Mouse (Mus musculus) Patski (cell line): Measurements from ENCODE around the gene Vasn. TPM values are rescaled to one million over a fixed set of nuclear protein-coding genes. Genes with fewer than 3 reads are reported as not detected.

Source experiments
- ATAC-seq: fragments of 100-300 bp; one replicate; pipeline ENCODE4 v1.8.0; 2021
- CTCF ChIA-PET: fragments of 350-600 bp; sonication (Branson Sonifier 250); formaldehyde crosslinking; loops from one replicate; lab custom pipeline; 2022; ENCODE audit warnings: inconsistent platforms; lab: Charles Lee
- POLR2A ChIA-PET: fragments of 350-600 bp; sonication (Branson Sonifier 250); formaldehyde crosslinking; loops from one replicate; lab custom pipeline; 2022; ENCODE audit warnings: antibody characterized with exemption, inconsistent platforms; lab: Charles Lee
- DNase-seq: peaks from one replicate; pipeline ENCODE4 v3.0.0-alpha.2; 2011; ENCODE audit warnings: low read depth, low spot score
- H3K27me3 ChIP-seq: fragments of 371-371 bp; one replicate; pipeline ENCODE4 v1.5.1; 2021
- CTCF ChIP-seq: fragments of 100-300 bp; IDR thresholded peaks from one replicate; pipeline ENCODE4 v1.5.1; 2021
- in situ Hi-C: fragments of 300-500 bp; cut with MboI; formaldehyde crosslinking; loops from 3 replicates; pipeline ENCODE4 v1.11.1; 2018; ENCODE audit warnings: low pct_unique_long_range_greater_than_20kb, mixed read lengths
- polyA plus RNA-seq: library from polyadenylated mRNA; unstranded; gene quantifications from one replicate; pipeline ENCODE4 v1.2.3, GENCODE M21; 2021

Gene Vasn
- polyA plus RNA-seq, 1 experiment from 2014 or later, result 74.5 TPM

GRCm38 (mm10) chr16:4605514-4606131 lies 34.1 kb upstream of the Vasn start:
- ATAC-seq, result no peak
- DNase-seq, result no peak
- H3K27me3 ChIP-seq, result no peaks in the 10 kb centered on the region
- in situ Hi-C loops, result no loop called here
- TF ChIP-seq CTCF, result no peak
- POLR2A ChIA-PET, result interaction anchor here (0.6 to 4.8 kb wide), 3 partner anchors 11 to 43 kb away, joined by 4 to 34 read pairs (median 5); partner anchors contain the start of gene Glis2
- CTCF ChIA-PET, result interaction anchor here (4.2 to 5.7 kb wide), 4 partner anchors 11 to 49 kb away, joined by 30 to 94 read pairs (median 66); partner anchors contain the start of gene Glis2

DNA sequence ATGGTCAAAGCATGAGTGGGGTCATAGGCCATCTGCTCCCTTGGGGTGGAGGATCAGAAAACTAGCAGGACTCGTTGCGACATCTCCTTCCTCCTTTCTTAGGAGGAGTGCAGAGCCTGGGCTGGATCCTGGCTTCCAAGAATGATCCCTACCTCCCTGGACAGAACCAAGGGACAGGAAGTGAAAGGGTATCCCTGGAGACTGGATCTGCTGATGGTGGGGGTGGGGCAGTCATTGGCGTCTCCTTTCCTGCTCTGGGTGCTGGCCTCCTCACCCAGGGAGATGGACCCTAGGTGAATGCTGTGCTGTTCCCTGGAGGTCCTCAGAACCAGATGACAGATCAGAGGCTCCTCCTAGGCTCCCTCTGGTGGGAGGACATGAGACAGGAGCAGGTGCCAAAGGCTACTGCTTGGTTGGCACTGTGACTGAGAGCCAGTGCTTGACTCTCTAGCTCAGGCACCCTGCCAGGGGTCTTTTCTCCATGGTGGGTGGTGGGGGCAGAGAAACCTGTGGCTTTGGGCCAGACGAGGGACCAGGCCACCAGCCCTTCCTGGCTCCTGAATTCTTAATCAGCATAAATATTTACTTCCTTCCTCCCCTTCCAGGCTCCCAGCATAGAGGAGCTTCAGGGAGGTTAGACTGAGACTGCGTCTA lies 33.2 kb upstream of the Vasn start:
- no peaks in the 10 kb centered on the region for H3K27me3 ChIP-seq
- ChIA-PET POLR2A (interaction anchor here (0.6 to 4.8 kb wide), 3 partner anchors 12 to 184 kb away, joined by 4 to 34 read pairs (median 5); partner anchors contain the start of genes Glis2 and Tfap4), CTCF (interaction anchor here (1.1 to 5.7 kb wide), 12 partner anchors 10 to 96 kb away, joined by 3 to 94 read pairs (median 11); partner anchors contain the start of genes Glis2, Pam16 and Tfap4)
- in situ Hi-C loops, result no loop called here
- ATAC-seq (no peak), DNase-seq (no peak)
- no peak for TF ChIP-seq CTCF

DNA sequence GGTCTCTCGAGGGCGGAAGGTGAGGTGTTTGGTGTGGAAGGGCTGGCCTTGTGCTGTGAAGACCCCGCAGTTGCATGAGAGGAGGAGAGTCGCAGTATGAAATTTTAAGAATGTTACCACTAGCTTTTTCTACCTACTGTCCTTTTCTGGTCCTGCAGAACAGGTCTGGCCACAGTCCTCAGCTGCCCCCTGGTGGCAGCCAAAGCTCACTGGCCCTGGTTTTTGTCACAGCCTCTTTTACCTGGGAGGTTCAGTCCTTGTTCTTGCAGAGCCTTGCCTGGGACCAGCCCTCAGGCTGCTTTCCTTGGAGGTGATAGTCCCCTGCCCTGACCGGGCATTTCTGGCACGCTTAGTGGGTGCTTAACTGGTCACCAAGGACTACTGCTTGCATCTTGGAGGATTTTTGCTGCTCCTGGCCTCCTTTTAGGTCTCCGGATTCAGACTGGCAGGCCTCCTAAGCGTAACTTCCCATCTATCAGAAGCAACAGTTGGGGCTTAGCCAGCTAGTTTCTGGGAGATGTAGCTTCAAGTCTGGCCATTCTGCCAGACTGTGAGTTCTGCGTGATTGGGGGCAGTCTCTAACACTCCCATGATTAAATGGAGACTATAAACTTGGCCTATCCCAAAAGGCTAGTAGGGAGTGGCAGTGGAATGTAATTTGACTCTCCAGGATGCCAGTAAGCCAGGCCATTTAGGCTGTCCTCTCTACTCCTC lies 31.8 kb upstream of the Vasn start:
- no peak for TF ChIP-seq CTCF
- ATAC-seq, result no peak
- ChIA-PET POLR2A (interaction anchor here (0.6 to 4.8 kb wide), 5 partner anchors 14 to 49 kb away, joined by 3 to 34 read pairs (median 3); partner anchors contain the start of genes Glis2 and Tfap4), CTCF (interaction anchor here (0.6 to 5.7 kb wide), 22 partner anchors 9 to 274 kb away, joined by 3 to 94 read pairs (median 6); partner anchors contain the start of genes Glis2, Pam16 and Tfap4)
- no peaks in the 10 kb centered on the region for H3K27me3 ChIP-seq
- DNase-seq, result no peak
- in situ Hi-C loops, result no loop called here

DNA sequence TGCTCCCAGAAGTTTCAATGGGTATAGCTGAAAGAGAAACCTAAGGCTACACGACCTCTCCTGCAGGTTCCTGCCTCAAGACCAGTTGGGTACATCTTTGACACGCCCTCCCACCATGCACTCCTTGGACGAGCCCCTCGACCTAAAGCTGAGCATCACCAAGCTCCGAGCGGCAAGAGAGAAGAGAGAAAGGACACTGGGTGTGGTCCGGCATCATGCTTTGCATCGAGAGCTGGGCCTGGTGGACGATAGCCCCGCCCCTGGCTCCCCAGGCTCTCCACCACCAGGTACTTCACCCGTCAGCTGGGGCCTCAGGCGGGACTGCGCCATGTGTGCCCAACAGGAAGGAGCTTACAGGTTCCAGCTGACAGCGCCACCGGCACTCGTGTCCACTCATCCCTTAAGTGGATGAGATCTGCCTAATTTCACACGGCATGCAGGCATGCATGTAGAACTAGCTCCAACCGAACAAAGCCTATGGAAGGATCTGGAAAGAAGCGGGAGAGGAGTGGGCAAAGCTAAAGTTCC lies 31.1 kb upstream of the Vasn start:
- in situ Hi-C loops, result no loop called here
- CTCF ChIA-PET, result interaction anchor here (0.7 to 5.7 kb wide), 15 partner anchors 10 to 120 kb away, joined by 3 to 94 read pairs (median 8); partner anchors contain the start of genes Glis2, Pam16 and Tfap4
- no peak for TF ChIP-seq CTCF
- no peak for ATAC-seq
- no peak for DNase-seq
- H3K27me3 ChIP-seq, result no peaks in the 10 kb centered on the region
- POLR2A ChIA-PET, result interaction anchor here (0.7 to 4.8 kb wide), 4 partner anchors 14 to 50 kb away, joined by 3 to 34 read pairs (median 4); partner anchors contain the start of genes Glis2 and Pam16

GRCm38 (mm10) chr16:4611193-4611592 lies 28.5 kb upstream of the Vasn start:
- in situ Hi-C loops, result loop anchor here (5.0 kb wide), 2 partner anchors 44 to 129 kb away; no protein-coding TSS in a partner anchor
- no peak for ATAC-seq
- H3K27me3 ChIP-seq, result no peaks in the 10 kb centered on the region
- no peak for DNase-seq
- no peak for TF ChIP-seq CTCF
- CTCF ChIA-PET, result interaction anchor here (1.1 to 5.4 kb wide), 2 partner anchors 46 to 56 kb away, joined by 3 to 26 read pairs; no protein-coding TSS in a partner anchor
- POLR2A ChIA-PET, result no interaction called here

DNA sequence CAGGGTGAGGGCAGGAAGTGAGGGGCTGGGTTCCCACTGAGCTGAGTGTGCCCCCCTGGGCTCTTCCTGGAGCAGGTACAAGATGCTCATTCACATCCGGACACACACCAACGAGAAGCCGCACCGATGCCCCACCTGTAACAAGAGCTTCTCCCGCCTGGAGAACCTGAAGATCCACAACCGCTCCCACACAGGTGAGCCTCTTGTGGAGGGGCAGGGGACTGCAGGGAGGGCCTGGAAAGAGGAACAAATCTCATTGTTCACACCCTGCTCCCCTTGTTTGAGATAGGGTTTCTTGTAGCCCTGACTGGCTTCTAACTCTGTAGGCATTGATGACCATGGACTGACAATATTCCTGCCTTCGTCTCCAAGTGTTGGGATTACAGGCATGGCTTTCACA lies 28.1 kb upstream of the Vasn start:
- H3K27me3 ChIP-seq, result no peaks in the 10 kb centered on the region
- no peak for DNase-seq
- CTCF ChIA-PET, result interaction anchor here (1.5 to 5.4 kb wide), 3 partner anchors 19 to 55 kb away, joined by 3 to 26 read pairs (median 6); no protein-coding TSS in a partner anchor
- no peak for TF ChIP-seq CTCF
- in situ Hi-C loops, result loop anchor here (5.0 kb wide), 2 partner anchors 44 to 129 kb away; no protein-coding TSS in a partner anchor
- POLR2A ChIA-PET, result no interaction called here
- no peak for ATAC-seq

DNA sequence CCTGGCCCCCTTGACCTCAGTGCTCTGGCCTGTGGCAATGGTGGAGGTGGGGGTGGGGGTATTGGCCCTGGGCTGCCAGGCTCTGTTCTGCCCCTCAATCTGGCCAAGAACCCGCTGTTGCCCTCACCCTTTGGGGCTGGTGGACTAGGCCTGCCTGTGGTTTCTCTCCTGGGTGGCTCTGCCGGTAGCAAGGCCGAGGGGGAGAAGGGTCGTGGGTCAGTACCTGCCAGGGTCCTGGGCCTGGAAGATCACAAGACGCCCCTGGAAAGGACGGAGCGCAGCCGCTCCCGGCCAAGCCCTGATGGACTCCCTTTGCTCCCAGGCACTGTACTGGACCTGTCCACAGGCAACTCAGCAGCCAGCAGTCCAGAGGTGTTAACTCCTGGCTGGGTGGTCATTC lies 26.0 kb upstream of the Vasn start:
- ChIA-PET CTCF (interaction anchor here (1.2 kb wide), 1 partner anchor 33 kb away, joined by 3 read pairs; no protein-coding TSS in a partner anchor), POLR2A (no interaction called here)
- in situ Hi-C loops, result loop anchor here (5.0 kb wide), 2 partner anchors 46 to 131 kb away; no protein-coding TSS in a partner anchor

GRCm38 (mm10) chr16:4614639-4615038 lies 25.1 kb upstream of the Vasn start:
- POLR2A ChIA-PET, result no interaction called here
- no peak for TF ChIP-seq CTCF
- no peaks in the 10 kb centered on the region for H3K27me3 ChIP-seq
- ATAC-seq (no peak), DNase-seq (no peak)
- CTCF ChIA-PET, result interaction anchor here (1.2 to 3.5 kb wide), 4 partner anchors 22 to 53 kb away, joined by 3 to 11 read pairs (median 5); no protein-coding TSS in a partner anchor
- in situ Hi-C loops, result loop anchor here (5.0 kb wide), 2 partner anchors 47 to 132 kb away; no protein-coding TSS in a partner anchor

More for the DNA sequence above, 26.0 kb upstream of the Vasn start:
- ATAC-seq, result no peak
- no peak for TF ChIP-seq CTCF
- no peak for DNase-seq
- H3K27me3 ChIP-seq, result no peaks in the 10 kb centered on the region

- ChIA-PET POLR2A (interaction anchor here (0.6 to 1.3 kb wide), 2 partner anchors 10 to 56 kb away, joined by 3 read pairs; partner anchors contain the start of genes Pam16 and Tfap4), CTCF (interaction anchor here (1.1 to 3.5 kb wide), 8 partner anchors 9 to 52 kb away, joined by 3 to 11 read pairs (median 3); partner anchors contain the start of gene Pam16)
- in situ Hi-C loops, result no loop called here
- ATAC-seq, result no peak
- no peak for TF ChIP-seq CTCF
- H3K27me3 ChIP-seq, result no peaks in the 10 kb centered on the region
- DNase-seq, result no peak
Measured at GRCm38 (mm10) chr16:4615297-4615696, 24.4 kb upstream of the Vasn start.
